Mouse (Mus musculus): ENCODE measurements around the gene Elovl6. TPM values are rescaled to one million over a fixed set of nuclear protein-coding genes. Genes with fewer than 3 reads are reported as not detected.

Gene Elovl6
- total RNA-seq, 2 experiments from 2014 or later: 19.4 to 24.2 TPM

- DNase-seq (ENCODE audit: low spot score in 2 of 2): no peak
These were observed 154.7 kb downstream of the Elovl6 start for GRCm38 (mm10) chr3:129686698-129687333.

GRCm38 (mm10) chr3:129687429-129687828 lies 155.3 kb downstream of the Elovl6 start:
- DNase-seq (ENCODE audit: low spot score in 2 of 2): no peak

Small RNA genes within 50 kb of the gene (microRNA-seq; reads per million reads assigned to microRNA genes)
- gene Gm24515: not detected

Other genes with a start within 250 kb of the Elovl6 start
- gene Enpep, start 199.6 kb upstream of the Elovl6 start, total RNA-seq (2021): 10 to 100 TPM; 11.0 to 32.1 TPM
- gene Egf, start 223.0 kb downstream of the Elovl6 start, total RNA-seq (2021): 1 to 10 TPM; 3.8 to 4.5 TPM